Mouse (Mus musculus): ENCODE results near the gene Arhgef15.
"Not testable (repeated sequence)": the region's sequence is repeated elsewhere in the genome, so short reads cannot be mapped to it uniquely, and the experiment has no call there.

The Arhgef15 gene

GRCm38 (mm10) chr11:68957308-68957707 lies at the start of gene Arhgef15:
TSS of gene Arhgef15 (minus strand) at chr11:68957480.
- CTCF ChIA-PET: no interaction called here

- CTCF ChIA-PET: interaction anchor here (0.5 kb wide), 1 partner anchor 982 kb away, joined by 3 read pairs; no protein-coding TSS in a partner anchor
Measured at GRCm38 (mm10) chr11:69006575-69006974, 49.3 kb upstream of the Arhgef15 start.

GRCm38 (mm10) chr11:69005193-69005592 lies 47.9 kb upstream of the Arhgef15 start:
- CTCF ChIA-PET: interaction anchor here (0.6 kb wide), 1 partner anchor 193 kb away, joined by 3 read pairs; no protein-coding TSS in a partner anchor

- CTCF ChIA-PET: interaction anchor here (0.5 kb wide), 1 partner anchor 146 kb away, joined by 10 read pairs; no protein-coding TSS in a partner anchor
Measured at GRCm38 (mm10) chr11:69003592-69003991, 46.3 kb upstream of the Arhgef15 start.

GRCm38 (mm10) chr11:69002782-69003181 lies 45.5 kb upstream of the Arhgef15 start:
- CTCF ChIA-PET: not testable (repeated sequence)

GRCm38 (mm10) chr11:68997080-68997479 lies 39.8 kb upstream of the Arhgef15 start:
- CTCF ChIA-PET: no interaction called here

GRCm38 (mm10) chr11:68994377-68994776 lies 37.1 kb upstream of the Arhgef15 start:
- CTCF ChIA-PET: no interaction called here

- CTCF ChIA-PET: no interaction called here
Measured at GRCm38 (mm10) chr11:68993122-68993521, 35.8 kb upstream of the Arhgef15 start.

GRCm38 (mm10) chr11:68988341-68988740 lies 31.1 kb upstream of the Arhgef15 start:
- CTCF ChIA-PET: no interaction called here

- CTCF ChIA-PET: no interaction called here
Measured at GRCm38 (mm10) chr11:68987365-68987882, 30.1 kb upstream of the Arhgef15 start.

GRCm38 (mm10) chr11:68982639-68983369 lies 25.5 kb upstream of the Arhgef15 start:
- CTCF ChIA-PET: interaction anchor here (3.4 kb wide), 1 partner anchor 15 kb away, joined by 22 read pairs; the partner anchor contains the start of gene Slc25a35

- CTCF ChIA-PET: interaction anchor here (0.7 to 3.4 kb wide), 2 partner anchors 13 to 258 kb away, joined by 9 to 22 read pairs; partner anchors contain the start of gene Slc25a35
Measured at GRCm38 (mm10) chr11:68980919-68981318, 23.6 kb upstream of the Arhgef15 start.

- CTCF ChIA-PET: interaction anchor here (0.6 to 3.4 kb wide), 2 partner anchors 11 to 36 kb away, joined by 5 to 22 read pairs; partner anchors contain the start of gene Slc25a35
Measured at GRCm38 (mm10) chr11:68979320-68979733, 22.0 kb upstream of the Arhgef15 start.

GRCm38 (mm10) chr11:68975601-68976000 lies 18.3 kb upstream of the Arhgef15 start:
- CTCF ChIA-PET: interaction anchor here (0.6 kb wide), 1 partner anchor 9 kb away, joined by 5 read pairs; no protein-coding TSS in a partner anchor

GRCm38 (mm10) chr11:68975085-68975484 lies 17.8 kb upstream of the Arhgef15 start, which contains the start of gene Rangrf:
TSS of gene Rangrf (minus strand) at chr11:68975185.
- CTCF ChIA-PET: interaction anchor here (0.7 kb wide), 1 partner anchor 66 kb away, joined by 4 read pairs; no protein-coding TSS in a partner anchor

- CTCF ChIA-PET: no interaction called here
Measured at GRCm38 (mm10) chr11:68974059-68974450, 16.8 kb upstream of the Arhgef15 start.

GRCm38 (mm10) chr11:68973250-68974058 lies 16.2 kb upstream of the Arhgef15 start:
- CTCF ChIA-PET: not testable (repeated sequence)

- CTCF ChIA-PET: no interaction called here
Measured at GRCm38 (mm10) chr11:68970232-68970631, 13.0 kb upstream of the Arhgef15 start.

GRCm38 (mm10) chr11:68968752-68969151 lies 11.5 kb upstream of the Arhgef15 start:
- CTCF ChIA-PET: interaction anchor here (0.7 to 1.7 kb wide), 3 partner anchors 12 to 1559 kb away, joined by 3 to 22 read pairs (median 4); no protein-coding TSS in a partner anchor

- CTCF ChIA-PET: interaction anchor here (0.7 to 1.7 kb wide), 6 partner anchors 8 to 1560 kb away, joined by 3 to 22 read pairs (median 4); no protein-coding TSS in a partner anchor
Measured at GRCm38 (mm10) chr11:68967337-68968282, 10.3 kb upstream of the Arhgef15 start, which contains the start of gene Slc25a35. TSS of gene Slc25a35 (plus strand) at chr11:68968131.

Measured in spleen, embryonic (tissue).